Mouse (Mus musculus) MEL (cell line): ENCODE data around the gene Lin7c. TPM values are rescaled to one million over a fixed set of nuclear protein-coding genes. Genes with fewer than 3 reads are reported as not detected.

ENCODE experiments used
- DNase-seq: peaks from one replicate; pipeline ENCODE4 v3.0.0; 2011; ENCODE audit warnings: low read depth, low spot score
- H3K27ac ChIP-seq: 2 replicates; pipeline ENCODE4 v1.5.1; 2012; ENCODE audit warnings: low read depth, mild to moderate bottlenecking, control low read depth, low read length, moderate library complexity; ENCODE audit not compliant: control insufficient read depth
- H3K27me3 ChIP-seq, 2 experiments: fragments of 150-350 bp in 1 of 2; sonication (generic) in 1 of 2; 2 replicates each; pipeline ENCODE4 v1.6.1; 2012; ENCODE audit warnings: low read length in 2 of 2, mild to moderate bottlenecking in 2 of 2, improper control_type of control experiment in 1 of 2, moderate library complexity in 1 of 2; ENCODE audit not compliant: insufficient read depth in 2 of 2, control insufficient read depth in 1 of 2
- H3K36me3 ChIP-seq, 2 experiments: 2 replicates each; pipeline ENCODE4 v1.6.1; 2012 to 2014; ENCODE audit warnings: low read length in 2 of 2, improper control_type of control experiment in 1 of 2, inconsistent platforms in 1 of 2, mild to moderate bottlenecking in 1 of 2; ENCODE audit not compliant: insufficient read depth in 2 of 2, control insufficient read depth in 1 of 2
- H3K4me1 ChIP-seq, 2 experiments: fragments of 150-350 bp in 1 of 2; sonication (generic) in 1 of 2; 2 replicates each; pipeline ENCODE4 v1.6.1; 2012; ENCODE audit warnings: low read length in 2 of 2, improper control_type of control experiment in 1 of 2, mild to moderate bottlenecking in 1 of 2; ENCODE audit not compliant: insufficient read depth in 2 of 2, control insufficient read depth in 1 of 2
- H3K4me3 ChIP-seq, 2 experiments: fragments of 150-350 bp in 1 of 2; sonication (generic) in 1 of 2; 2 replicates each; pipeline ENCODE4 v1.5.1; 2012; ENCODE audit warnings: low read depth in 2 of 2, low read length in 2 of 2, mild to moderate bottlenecking in 2 of 2, moderate library complexity in 2 of 2, control low read depth in 1 of 2, improper control_type of control experiment in 1 of 2; ENCODE audit not compliant: control insufficient read depth in 1 of 2, insufficient read depth in 1 of 2
- H3K79me2 ChIP-seq: 2 replicates; pipeline ENCODE4 v1.6.1; 2012; ENCODE audit warnings: mild to moderate bottlenecking, low read length, moderate library complexity; ENCODE audit not compliant: control insufficient read depth, poor library complexity, insufficient read depth
- H3K9ac ChIP-seq: 2 replicates; pipeline ENCODE4 v1.6.1; 2012; ENCODE audit warnings: low read depth, mild to moderate bottlenecking, control low read depth, low read length, moderate library complexity; ENCODE audit not compliant: control insufficient read depth, poor library complexity, severe bottlenecking
- H3K9me3 ChIP-seq: fragments of 150-350 bp; sonication (generic); replicated peaks from 2 replicates; pipeline ENCODE4 v1.6.1; 2012; ENCODE audit warnings: mild to moderate bottlenecking, low read length, improper control_type of control experiment, moderate library complexity; ENCODE audit not compliant: insufficient read depth
- CHD1 ChIP-seq: IDR thresholded peaks from 2 replicates; pipeline ENCODE4 v1.6.1; 2012; ENCODE audit warnings: low read depth, mild to moderate bottlenecking, inconsistent platforms, low read length, improper control_type of control experiment
- EP300 ChIP-seq, 2 experiments: IDR thresholded peaks; 2 replicates each; pipeline ENCODE4 v1.6.1; 2011; ENCODE audit warnings: improper control_type of control experiment in 2 of 2, low read length in 2 of 2, low read depth in 1 of 2, mild to moderate bottlenecking in 1 of 2
- ETS1 ChIP-seq: IDR thresholded peaks from 2 replicates; pipeline ENCODE4 v1.6.1; 2012; ENCODE audit warnings: low read depth, mild to moderate bottlenecking, inconsistent platforms, low read length, improper control_type of control experiment, moderate library complexity
- GABPA ChIP-seq: IDR thresholded peaks from 2 replicates; pipeline ENCODE4 v1.6.1; 2012; ENCODE audit warnings: low read depth, mild to moderate bottlenecking, inconsistent platforms, low read length, improper control_type of control experiment, moderate library complexity
- GATA1 ChIP-seq: IDR thresholded peaks from 2 replicates; pipeline ENCODE4 v1.6.1; 2011; ENCODE audit warnings: low read depth, low read length, improper control_type of control experiment
- HCFC1 ChIP-seq: IDR thresholded peaks from 2 replicates; pipeline ENCODE4 v1.6.1; 2012; ENCODE audit warnings: low read depth, mild to moderate bottlenecking, inconsistent platforms, low read length, improper control_type of control experiment, moderate library complexity
- KAT2A ChIP-seq: conservative IDR thresholded peaks from 2 replicates; pipeline ENCODE4 v1.6.1; 2012; ENCODE audit warnings: low read depth, low read length, improper control_type of control experiment, inconsistent platforms
- MAFK ChIP-seq: IDR thresholded peaks from 2 replicates; pipeline ENCODE4 v1.6.1; 2011; ENCODE audit warnings: low read depth, mild to moderate bottlenecking, low read length, improper control_type of control experiment, borderline replicate concordance
- MAX ChIP-seq: IDR thresholded peaks from 2 replicates; pipeline ENCODE4 v1.6.1; 2011; ENCODE audit warnings: low read length, improper control_type of control experiment
- MEF2A ChIP-seq: IDR thresholded peaks from 2 replicates; pipeline ENCODE4 v1.6.1; 2014; ENCODE audit warnings: low read depth, mild to moderate bottlenecking, inconsistent platforms, low read length, improper control_type of control experiment; ENCODE audit not compliant: poor library complexity, insufficient replicate concordance, severe bottlenecking; ENCODE audit errors: extremely low read depth
- MXI1 ChIP-seq: IDR thresholded peaks from 2 replicates; pipeline ENCODE4 v1.6.1; 2011; ENCODE audit warnings: mild to moderate bottlenecking, low read depth, low read length, improper control_type of control experiment
- MYB ChIP-seq: IDR thresholded peaks from 2 replicates; pipeline ENCODE4 v1.6.1; 2011; ENCODE audit warnings: mild to moderate bottlenecking, low read depth, low read length, improper control_type of control experiment
- MYC ChIP-seq: IDR thresholded peaks from 2 replicates; pipeline ENCODE4 v1.6.1; 2011; ENCODE audit warnings: low read depth, mild to moderate bottlenecking, low read length, improper control_type of control experiment, moderate library complexity
- NELFE ChIP-seq: IDR thresholded peaks from 2 replicates; pipeline ENCODE4 v1.6.1; 2011; ENCODE audit warnings: low read depth, low read length, improper control_type of control experiment
- POLR2A ChIP-seq, 2 experiments: IDR thresholded peaks; 2 replicates each; pipeline ENCODE4 v1.6.1; 2011 to 2012; ENCODE audit warnings: low read length in 2 of 2, mild to moderate bottlenecking in 2 of 2, control low read depth in 1 of 2, improper control_type of control experiment in 1 of 2, low read depth in 1 of 2, moderate library complexity in 1 of 2; ENCODE audit not compliant: control insufficient read depth in 1 of 2, insufficient read depth in 1 of 2, poor library complexity in 1 of 2
- POLR2AphosphoS2 ChIP-seq: IDR thresholded peaks from 2 replicates; pipeline ENCODE4 v1.6.1; 2011; ENCODE audit warnings: low read length, improper control_type of control experiment
- RCOR1 ChIP-seq: IDR thresholded peaks from 2 replicates; pipeline ENCODE4 v1.6.1; 2012; ENCODE audit warnings: low read depth, mild to moderate bottlenecking, inconsistent platforms, low read length, improper control_type of control experiment
- SIN3A ChIP-seq: IDR thresholded peaks from 2 replicates; pipeline ENCODE4 v1.6.1; 2012; ENCODE audit warnings: low read length, improper control_type of control experiment, inconsistent platforms
- TAL1 ChIP-seq: IDR thresholded peaks from 2 replicates; pipeline ENCODE4 v1.6.1; 2012; ENCODE audit warnings: mild to moderate bottlenecking, inconsistent platforms, low read length, moderate library complexity, mixed read lengths
- USF2 ChIP-seq, 2 experiments: IDR thresholded peaks; 2 replicates each; pipeline ENCODE4 v1.6.1; 2011 to 2012; ENCODE audit warnings: improper control_type of control experiment in 2 of 2, low read length in 2 of 2, borderline replicate concordance in 1 of 2, inconsistent platforms in 1 of 2, low read depth in 1 of 2, mild to moderate bottlenecking in 1 of 2; ENCODE audit not compliant: insufficient read depth in 1 of 2
- ZC3H11A ChIP-seq: IDR thresholded peaks from 2 replicates; pipeline ENCODE4 v1.6.1; 2012; ENCODE audit warnings: low read depth, mild to moderate bottlenecking, inconsistent platforms, low read length, improper control_type of control experiment
- ZMIZ1 ChIP-seq: IDR thresholded peaks from 2 replicates; pipeline ENCODE4 v1.6.1; 2012; ENCODE audit warnings: low read depth, mild to moderate bottlenecking, inconsistent platforms, low read length, improper control_type of control experiment, moderate library complexity
- polyA plus RNA-seq, 2 experiments: library from polyadenylated mRNA; stranded (reverse) in 1 of 2; unstranded in 1 of 2; fragments of >175 nt in 1 of 2; fragments of >200 nt in 1 of 2; gene quantifications; 2 replicates each; pipeline versions ENCODE4 v1.2.1 to v1.2.4; 2012; ENCODE audit warnings: low replicate concordance in 2 of 2, low read depth in 1 of 2; ENCODE audit not compliant: insufficient read length in 2 of 2, insufficient read depth in 1 of 2, missing spikeins in 1 of 2
- total RNA-seq: library from RNA; depleted of rRNA; stranded (reverse); fragments of 300-350 nt; gene quantifications from 2 replicates; pipeline ENCODE4 v1.2.3, GENCODE M21; 2012

Gene Lin7c
- total and polyA plus RNA-seq, 3 experiments, result 45.0 to 46.8 TPM; not detected in 1

DNA sequence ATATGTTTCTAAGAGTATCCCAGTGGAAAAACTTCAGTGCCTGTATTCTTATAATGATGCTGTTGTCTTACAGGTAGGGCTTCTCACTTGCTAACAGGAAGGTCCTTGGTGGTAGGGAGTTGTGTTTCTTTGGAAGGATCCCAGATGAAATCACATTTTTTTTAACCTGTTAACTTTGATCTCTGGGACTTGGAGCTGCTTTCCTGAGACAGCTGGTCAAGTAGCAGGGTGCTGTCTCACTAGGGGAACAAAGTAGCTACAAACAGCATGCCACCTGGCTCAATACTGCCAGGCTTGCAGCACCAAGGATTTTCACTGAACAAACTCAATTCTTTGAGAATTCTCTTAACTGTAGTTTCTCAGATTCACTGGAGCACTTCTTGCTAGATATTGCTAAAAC is 37.2 kb downstream of the Lin7c start:
- Histone ChIP-seq H3K4me1 (peaks cover 0 to 6% of the 10 kb centered on the region in 2 experiments; a peak in 2 of 4 replicates), H3K9ac (no peak overlapping the region), H3K9me3 (no peaks in the 10 kb centered on the region), H3K4me3 (no peak overlapping the region), H3K79me2 (no peaks in the 10 kb centered on the region; the same call in 1 of the 2 replicates), H3K36me3 (peaks cover 0 to 4% of the 10 kb centered on the region in 2 experiments; a peak in 2 of 4 replicates), H3K27me3 (no peaks in the 10 kb centered on the region), H3K27ac (no peak overlapping the region)
- no peak for DNase-seq
- TF ChIP-seq MEF2A, result no peak
- no peak for TF ChIP-seq POLR2AphosphoS2
- no peak for TF ChIP-seq NELFE
- TF ChIP-seq EP300 (IDR thresholded peaks at IDR 0.05; ENCODE audit: low read depth in 1 of 2, low read length in 2 of 2), result no peak
- no peak for TF ChIP-seq KAT2A
- no peak for TF ChIP-seq GATA1
- TF ChIP-seq GABPA, result no peak
- no peak for TF ChIP-seq MAFK
- no peak for TF ChIP-seq HCFC1
- TF ChIP-seq MYB, result no peak
- TF ChIP-seq POLR2A (IDR thresholded peaks at IDR 0.05; ENCODE audit: control insufficient read depth in 1 of 2, insufficient read depth in 1 of 2, low read depth in 1 of 2, low read length in 2 of 2, poor library complexity in 1 of 2), result no peak
- no peak for TF ChIP-seq USF2 (IDR thresholded peaks at IDR 0.05; ENCODE audit: borderline replicate concordance in 1 of 2, insufficient read depth in 1 of 2, low read depth in 1 of 2, low read length in 2 of 2)
- no peak for TF ChIP-seq ETS1
- TF ChIP-seq ZMIZ1, result no peak
- TF ChIP-seq TAL1, result no peak
- no peak for TF ChIP-seq SIN3A
- TF ChIP-seq CHD1, result no peak
- TF ChIP-seq MAX, result no peak

DNA sequence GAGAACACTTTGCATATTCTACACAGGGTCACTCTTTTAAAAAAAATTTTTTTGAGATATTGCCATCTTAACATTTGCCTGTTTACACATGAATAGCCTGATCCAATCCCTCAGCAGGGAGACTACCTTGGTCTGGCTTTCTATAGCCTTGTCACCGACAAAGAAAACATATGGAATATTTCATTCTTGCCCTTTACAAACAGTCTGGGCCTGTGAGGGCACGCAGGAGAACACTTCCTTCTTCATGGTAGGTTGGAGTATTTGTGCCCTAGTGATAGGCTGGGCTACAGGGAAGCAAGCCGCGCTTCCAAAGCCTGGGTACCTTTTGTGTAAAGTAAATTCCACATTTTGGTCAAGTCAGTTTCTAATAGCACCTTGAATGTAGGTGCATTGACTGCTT is 38.1 kb downstream of the Lin7c start:
- no peak overlapping the region for H3K4me3 ChIP-seq
- no peaks in the 10 kb centered on the region for H3K79me2 ChIP-seq
- DNase-seq, result peak; percentile 19
- H3K27me3 ChIP-seq, result no peaks in the 10 kb centered on the region
- no peak overlapping the region for H3K9ac ChIP-seq
- H3K4me1 ChIP-seq, result peaks cover 0 to 6% of the 10 kb centered on the region in 2 experiments; a peak in 2 of 4 replicates
- H3K9me3 ChIP-seq, result no peaks in the 10 kb centered on the region
- no peak overlapping the region for H3K27ac ChIP-seq
- peaks cover 0 to 4% of the 10 kb centered on the region in 2 experiments; a peak in 2 of 4 replicates for H3K36me3 ChIP-seq
- TF ChIP-seq MYC (no peak), ZC3H11A (no peak), RCOR1 (no peak), GABPA (no peak), ZMIZ1 (no peak), MXI1 (0 out of 2 replicates have a peak, but pooled peaks have one; percentile 6)
